Mouse (Mus musculus) midbrain, postnatal 0 days (tissue): ENCODE measurements around the gene Slc44a1. TPM values are rescaled to one million over a fixed set of nuclear protein-coding genes. Genes with fewer than 3 reads are reported as not detected.

Experiments used
- ATAC-seq: fragments of 200-750 bp; cut with Nextera tagmentation; 2 replicates; pipeline ENCODE4 v1.8.0; 2017; ENCODE audit warnings: moderate number of reproducible peaks, mild to moderate bottlenecking, moderate TSS enrichment, moderate library complexity; ENCODE audit not compliant: low FRiP score
- DNase-seq: peaks from one replicate; pipeline ENCODE4 v3.0.0-alpha.2; 2015; ENCODE audit warnings: low spot score
- H3K27ac ChIP-seq: fragments of 300-500 bp; sonication (generic); 2 replicates; pipeline ENCODE4 v1.5.1; 2014; ENCODE audit warnings: low read depth, mild to moderate bottlenecking, low read length, mixed read lengths
- H3K27me3 ChIP-seq: fragments of 300-500 bp; sonication (generic); 2 replicates; pipeline ENCODE4 v1.6.1; 2014; ENCODE audit warnings: low read length, control low read depth, mixed read lengths; ENCODE audit not compliant: insufficient read depth
- H3K36me3 ChIP-seq: fragments of 300-500 bp; sonication (generic); 2 replicates; pipeline ENCODE4 v1.6.1; 2014; ENCODE audit warnings: low read length, control low read depth, mixed read lengths; ENCODE audit not compliant: insufficient read depth
- H3K4me1 ChIP-seq: fragments of 300-500 bp; sonication (generic); 2 replicates; pipeline ENCODE4 v1.6.1; 2014; ENCODE audit warnings: mild to moderate bottlenecking, control low read depth, antibody characterized with exemption, low read length, mixed read lengths; ENCODE audit not compliant: insufficient read depth
- H3K4me2 ChIP-seq: fragments of 300-500 bp; sonication (generic); 2 replicates; pipeline ENCODE4 v1.6.1; 2014; ENCODE audit warnings: low read depth, mild to moderate bottlenecking, low read length, mixed read lengths; ENCODE audit not compliant: poor library complexity, severe bottlenecking
- H3K4me3 ChIP-seq: fragments of 300-500 bp; sonication (generic); 2 replicates; pipeline ENCODE4 v1.5.1; 2014; ENCODE audit warnings: low read depth, mild to moderate bottlenecking, low read length, moderate library complexity
- H3K9ac ChIP-seq: fragments of 300-500 bp; sonication (generic); replicated peaks from 2 replicates; pipeline ENCODE4 v1.6.1; 2014; ENCODE audit warnings: mild to moderate bottlenecking, low read length, moderate library complexity, mixed read lengths; ENCODE audit not compliant: poor library complexity, severe bottlenecking
- H3K9me3 ChIP-seq: fragments of 300-500 bp; sonication (generic); 2 replicates; pipeline ENCODE4 v1.6.1; 2016; ENCODE audit warnings: low read length, control low read depth
- CTCF ChIP-seq: IDR thresholded peaks from 2 replicates; pipeline ENCODE4 v1.5.1; 2016; ENCODE audit warnings: antibody characterized with exemption, mild to moderate bottlenecking
- WGBS: fragments of 180-500 bp; shearing (Covaris S2); extraction: QIAGEN DNeasy Blood & Tissue Kit; methylation state at CpG from one replicate; pipeline ENCODE4 v1.1.7; 2014; 5-methylcytosine and 5-hydroxymethylcytosine counted together
- polyA plus RNA-seq: library from polyadenylated mRNA; unstranded; fragments of >200 nt; fragmentation: Nextera tagmentation; extraction: Ambion mirVana; gene quantifications from 2 replicates; pipeline ENCODE4 v1.2.1, GENCODE M21; 2015
- total RNA-seq: library from RNA; depleted of rRNA; stranded (reverse); fragments of >200 nt; gene quantifications from 2 replicates; pipeline ENCODE4 v1.2.3, GENCODE M21; 2014

Slc44a1 gene
- total and polyA plus RNA-seq, 2 experiments from 2014 or later = 8.6 to 24.2 TPM

- WGBS = 78% methylated on average over 7 of the region's 7 CpGs
- Histone ChIP-seq H3K9ac (no peak overlapping the region), H3K36me3 (no peaks in the 10 kb centered on the region), H3K27ac (no peak overlapping the region), H3K27me3 (no peaks in the 10 kb centered on the region), H3K4me1 (no peaks in the 10 kb centered on the region), H3K4me3 (no peak overlapping the region), H3K9me3 (no peaks in the 10 kb centered on the region), H3K4me2 (no peak overlapping the region)
- DNase-seq (no peak), ATAC-seq (no peak)
- no peak for TF ChIP-seq CTCF
These were observed 23.3 kb upstream of the Slc44a1 start for GRCm38 (mm10) chr4:53416928-53417327.

- no peak for ATAC-seq
- no peaks in the 10 kb centered on the region for H3K27me3 ChIP-seq
- no peak for DNase-seq
- H3K9ac ChIP-seq = no peak overlapping the region
- H3K36me3 ChIP-seq = no peaks in the 10 kb centered on the region
- H3K4me3 ChIP-seq = no peak overlapping the region
- TF ChIP-seq CTCF = peak; percentile 49
- WGBS = 70% methylated on average over 2 of the region's 2 CpGs
- no peaks in the 10 kb centered on the region for H3K4me1 ChIP-seq
- no peaks in the 10 kb centered on the region for H3K9me3 ChIP-seq
- H3K4me2 ChIP-seq = no peak overlapping the region
- H3K27ac ChIP-seq = no peak overlapping the region
These were observed 17.4 kb upstream of the Slc44a1 start for GRCm38 (mm10) chr4:53422799-53423198.

- no peak overlapping the region for H3K4me3 ChIP-seq
- WGBS = 64% methylated on average over 4 of the region's 4 CpGs
- H3K9ac ChIP-seq = no peak overlapping the region
- ATAC-seq (no peak), DNase-seq (no peak)
- no peak overlapping the region for H3K27ac ChIP-seq
- no peaks in the 10 kb centered on the region for H3K27me3 ChIP-seq
- H3K36me3 ChIP-seq = no peaks in the 10 kb centered on the region
- no peaks in the 10 kb centered on the region for H3K4me1 ChIP-seq
- H3K9me3 ChIP-seq = no peaks in the 10 kb centered on the region
- no peak overlapping the region for H3K4me2 ChIP-seq
- TF ChIP-seq CTCF = no peak
These were observed 13.1 kb upstream of the Slc44a1 start for GRCm38 (mm10) chr4:53427120-53427519.

GRCm38 (mm10) chr4:53430522-53430921 is 9.7 kb upstream of the Slc44a1 start:
- ATAC-seq (no peak), DNase-seq (no peak)
- Histone ChIP-seq H3K27me3 (no peaks in the 10 kb centered on the region), H3K4me1 (no peaks in the 10 kb centered on the region), H3K36me3 (no peaks in the 10 kb centered on the region), H3K27ac (no peak overlapping the region), H3K4me3 (no peak overlapping the region), H3K9me3 (no peaks in the 10 kb centered on the region), H3K9ac (no peak overlapping the region), H3K4me2 (no peak overlapping the region)
- WGBS = 59% methylated on average over 6 of the region's 6 CpGs
- no peak for TF ChIP-seq CTCF

- H3K27ac ChIP-seq = no peak overlapping the region
- DNase-seq (no peak), ATAC-seq (no peak)
- no peak overlapping the region for H3K4me2 ChIP-seq
- H3K9ac ChIP-seq = no peak overlapping the region
- TF ChIP-seq CTCF = no peak
- H3K9me3 ChIP-seq = no peaks in the 10 kb centered on the region
- no peaks in the 10 kb centered on the region for H3K27me3 ChIP-seq
- H3K4me3 ChIP-seq = no peak overlapping the region
- 92% methylated on average over 10 of the region's 10 CpGs for WGBS
- no peaks in the 10 kb centered on the region for H3K4me1 ChIP-seq
- no peaks in the 10 kb centered on the region for H3K36me3 ChIP-seq
These were observed 8.5 kb upstream of the Slc44a1 start for GRCm38 (mm10) chr4:53431585-53432234.

GRCm38 (mm10) chr4:53437110-53437755 is 3.0 kb upstream of the Slc44a1 start:
- H3K4me2 ChIP-seq = no peak overlapping the region
- no peaks in the 10 kb centered on the region for H3K9me3 ChIP-seq
- no peaks in the 10 kb centered on the region for H3K27me3 ChIP-seq
- 65% methylated on average over 10 of the region's 10 CpGs for WGBS
- no peak overlapping the region for H3K27ac ChIP-seq
- 0 out of 2 replicates have a peak, but pooled peaks cover under 1% of the 10 kb centered on the region for H3K4me1 ChIP-seq
- ATAC-seq (no peak), DNase-seq (no peak)
- H3K9ac ChIP-seq = no peak overlapping the region
- H3K36me3 ChIP-seq = no peaks in the 10 kb centered on the region
- TF ChIP-seq CTCF = no peak
- H3K4me3 ChIP-seq = no peak overlapping the region
